8 mouse cellular contexts compared by ENCODE assay signal in the genomic region with DNA sequence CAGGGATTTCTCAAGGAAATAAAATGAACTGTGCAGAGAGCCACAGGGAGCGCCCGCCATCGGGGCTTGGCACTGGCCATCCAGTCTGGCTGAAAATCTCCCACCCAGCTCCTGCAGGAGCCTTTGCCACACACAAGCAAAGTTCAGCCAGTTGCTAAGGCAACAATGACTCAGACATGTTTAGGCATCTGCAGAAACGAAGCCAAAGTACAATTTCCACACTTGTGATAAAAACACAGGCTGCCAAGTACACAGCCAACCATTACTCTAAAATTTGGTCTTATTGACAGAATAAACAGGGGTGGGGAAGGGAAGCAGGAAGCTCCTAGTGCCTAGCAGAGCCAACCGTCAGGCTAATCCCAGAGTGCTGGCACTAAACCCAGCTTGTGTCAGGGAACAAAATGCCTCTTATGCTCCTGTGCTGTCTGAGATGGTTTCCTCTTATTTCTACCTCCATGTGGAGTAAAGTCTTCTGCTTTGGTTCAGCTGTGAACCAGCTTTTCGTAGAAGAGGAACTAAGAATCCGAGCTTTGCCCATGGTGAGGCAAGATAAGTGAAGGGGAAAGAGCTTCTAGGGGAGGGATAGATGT. TPM values are rescaled to one million over a fixed set of nuclear protein-coding genes. Genes with fewer than 3 reads are reported as not detected.
DNase-seq lines count a peak whose midpoint lies in the region; ATAC-seq and TF ChIP-seq lines count a peak whose summit lies in the region.

No protein-coding gene starts in this region.

- intact Hi-C loops in left cerebral cortex, adult 2 months (cut with DNase I), result no loop called here
- intact Hi-C loops in heart, postnatal 14 days (cut with DNase I), result no loop called here

- peak overlapping the region; percentile 28; the same call in 1 of the 2 replicates for H3K27ac ChIP-seq in left cerebral cortex, adult 2 months
- no peak overlapping the region for H3K27ac ChIP-seq in midbrain, embryonic 16.5 days (ENCODE audit: low read length)

- ATAC-seq in midbrain, embryonic 16.5 days, result no peak

- no peaks in the 10 kb centered on the region for H3K9me3 ChIP-seq in midbrain, embryonic 16.5 days (replicated peaks; ENCODE audit: control insufficient read depth, low read length, poor library complexity, severe bottlenecking)

- H3K4me3 ChIP-seq in left cerebral cortex, adult 2 months, result no peak overlapping the region
- H3K4me3 ChIP-seq in midbrain, embryonic 16.5 days (ENCODE audit: low read depth, low read length), result no peak overlapping the region

- 66% methylated on average over 7 of the region's 7 CpGs for WGBS in midbrain, embryonic 16.5 days

- peaks cover 6% of the 10 kb centered on the region; the same call in 1 of the 2 replicates for H3K4me1 ChIP-seq in midbrain, embryonic 16.5 days (ENCODE audit: control insufficient read depth, insufficient read depth, low read length)

- H3K27me3 ChIP-seq in midbrain, embryonic 16.5 days (ENCODE audit: control insufficient read depth, insufficient read depth, low read depth, low read length), result no peaks in the 10 kb centered on the region

- no peaks in the 10 kb centered on the region for H3K36me3 ChIP-seq in midbrain, embryonic 16.5 days (ENCODE audit: control insufficient read depth, insufficient read depth, low read length)

- H3K4me2 ChIP-seq in midbrain, embryonic 16.5 days (ENCODE audit: low read length), result no peak overlapping the region

- H3K9ac ChIP-seq in midbrain, embryonic 16.5 days (ENCODE audit: low read depth, low read length), result no peak overlapping the region

- TF ChIP-seq CTCF in left cerebral cortex, adult 2 months (IDR thresholded peaks at IDR 0.05), result no peak

- peak in 1 of 2 experiments; percentile 28 for DNase-seq in left cerebral cortex, adult 2 months (ENCODE audit: extremely low spot score in 1 of 2, low spot score in 2 of 2)
- no peak for DNase-seq in left cerebral cortex, adult 18-20 months (ENCODE audit: low spot score in 2 of 2)
- DNase-seq in adrenal gland, postnatal 25 days, result peak; percentile 42
- peak; percentile 51 to 54 for DNase-seq in heart, postnatal 14 days
- DNase-seq in layer of hippocampus, postnatal 36 days, result peak; percentile 48 to 49
- peak; percentile 57 for DNase-seq in skeletal muscle tissue, adult 2 months (ENCODE audit: low read depth, low spot score)
- no peak for DNase-seq in spleen, adult 18-20 months

RNA-seq across cellular contexts. Expression of gene Pacsin2, which starts 12.7 kb away (rescaled TPM):
- 100 to 1,000 TPM in 1 of 2 experiments, 10 to 100 TPM in 1; 97.4 to 102 TPM for total RNA-seq in left cerebral cortex, adult 2 months (2021)
- 100 to 1,000 TPM; 105 to 116 TPM for total RNA-seq in left cerebral cortex, adult 18-20 months (2021)
- total RNA-seq in adrenal gland, postnatal 25 days (2021), result 80.8 and 94.8 TPM in 2 replicates
- 100 to 1,000 TPM; 156 to 165 TPM for total RNA-seq in heart, postnatal 14 days (2021)
- 100 to 1,000 TPM in 1 of 2 experiments, 10 to 100 TPM in 1; 82.0 to 102 TPM for total RNA-seq in layer of hippocampus, postnatal 36 days (2021)
- 23.4 and 23.5 TPM in 2 replicates for polyA plus RNA-seq in midbrain, embryonic 16.5 days (2015; fragmentation: Nextera tagmentation; extraction: Ambion mirVana)

RNA-seq across cellular contexts. Expression of gene Ttll1, which starts 59.0 kb away (rescaled TPM):
- 10 to 100 TPM; 45.5 to 54.9 TPM for total RNA-seq in left cerebral cortex, adult 2 months (2021)
- total RNA-seq in left cerebral cortex, adult 18-20 months (2021), result 10 to 100 TPM; 53.3 to 53.9 TPM
- 6.2 and 9.0 TPM in 2 replicates for total RNA-seq in adrenal gland, postnatal 25 days (2021)
- total RNA-seq in heart, postnatal 14 days (2021), result 10 to 100 TPM; 43.0 to 43.6 TPM
- 10 to 100 TPM; 33.8 to 38.1 TPM for total RNA-seq in layer of hippocampus, postnatal 36 days (2021)
- 130 TPM in 2 replicates for polyA plus RNA-seq in midbrain, embryonic 16.5 days (2015; fragmentation: Nextera tagmentation; extraction: Ambion mirVana)

Comparison
In these comparisons a context has a peak if more than half of its experiments do, and no peak if none do; other contexts are left out.
1. DNase-seq: peak in adrenal gland, postnatal 25 days (single experiment), heart, postnatal 14 days (2 of 2), layer of hippocampus, postnatal 36 days (2 of 2) and skeletal muscle tissue, adult 2 months (single experiment); none in left cerebral cortex, adult 18-20 months (0 of 2) and spleen, adult 18-20 months (0 of 2).